ENCODE assay signal across 23 mouse cellular contexts in the genomic region with DNA sequence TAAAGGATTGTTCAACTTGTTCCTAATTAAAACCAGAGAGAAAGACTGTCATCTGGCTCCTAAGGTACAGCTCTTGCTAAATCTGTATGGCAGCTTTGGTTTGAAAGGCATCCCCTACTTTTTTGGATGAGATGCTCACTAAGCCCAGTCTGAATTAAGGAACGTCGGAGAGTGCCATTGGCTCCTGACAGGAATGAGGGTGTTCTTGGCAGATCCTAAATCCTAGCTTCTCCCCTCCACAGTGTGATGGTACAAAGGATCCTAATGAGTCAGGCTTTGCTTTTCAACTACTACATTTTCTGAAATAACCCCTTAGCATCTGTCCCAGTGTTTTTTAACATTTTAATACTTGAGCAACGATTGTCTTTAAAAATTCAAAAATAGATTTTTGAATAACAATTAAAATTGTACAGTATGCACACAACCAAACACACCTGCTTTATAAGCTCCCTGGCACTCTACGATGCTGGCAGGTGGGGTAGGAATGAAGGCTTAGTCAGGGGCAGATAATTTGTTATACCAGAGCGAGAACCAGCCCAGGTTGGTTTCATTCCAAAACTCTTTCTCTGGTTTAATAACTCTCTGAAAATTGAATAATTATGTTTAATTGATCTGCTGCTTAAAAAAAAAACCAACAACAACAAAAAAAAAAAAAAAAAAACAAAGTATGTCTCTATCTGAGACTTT.
DNase-seq lines count a peak whose midpoint lies in the region; ATAC-seq lines count a peak whose summit lies in the region.
"Had no signal": no experiment of that assay in that cellular context is flagged by ENCODE, and none has a peak within 500 bp of the region (broad histone marks: within the 10 kb centered on the region; RNA-seq: fewer than 3 reads in every experiment).

No protein-coding gene starts in this region.

- no peak for DNase-seq in forebrain, embryonic 10.5 days (ENCODE audit: extremely low spot score, low spot score)
- peak; percentile 17 for DNase-seq in layer of hippocampus, adult 9-11 months
- no peak for DNase-seq in layer of hippocampus, adult 9-10 months (ENCODE audit: low spot score)
- peak; percentile 6 for DNase-seq in telencephalon, adult 2 months (ENCODE audit: low read depth, low spot score)
- no peak for DNase-seq in heart, postnatal 36 days
- DNase-seq: adrenal gland, adult 2 months; adrenal gland, postnatal 14 days; gastrocnemius, postnatal 25 days; heart, adult 18-20 months; heart, postnatal 10 days; heart, postnatal 4 days had no signal

- no peak overlapping the region for H3K4me2 ChIP-seq in forebrain, embryonic 16.5 days (ENCODE audit: low read length)
- H3K4me2 ChIP-seq: embryonic facial prominence, embryonic 12.5 days; embryonic facial prominence, embryonic 15.5 days; forebrain, embryonic 12.5 days; forebrain, embryonic 15.5 days; heart, embryonic 12.5 days; heart, embryonic 15.5 days; hindbrain, embryonic 14.5 days had no signal

- no peak overlapping the region for H3K9ac ChIP-seq in forebrain, embryonic 16.5 days (replicated peaks; ENCODE audit: low read depth, low read length)
- H3K9ac ChIP-seq: embryonic facial prominence, embryonic 12.5 days; embryonic facial prominence, embryonic 15.5 days; forebrain, embryonic 12.5 days; forebrain, embryonic 15.5 days; heart, embryonic 12.5 days; heart, embryonic 15.5 days; hindbrain, embryonic 14.5 days had no signal

- peak; percentile 52; the same call in 1 of the 2 replicates for ATAC-seq in forebrain, embryonic 16.5 days
- ATAC-seq: CD4-positive, CD25-positive, alpha-beta regulatory T cell, adult 4 months; forebrain, embryonic 15.5 days; hindbrain, postnatal 0 days; inflammation-experienced regulatory T-cells, adult 6 months; intestine, embryonic 16.5 days had no signal

- 60% methylated on average over 5 of the region's 5 CpGs for WGBS in forebrain, embryonic 16.5 days
- 89% methylated on average over 5 of the region's 5 CpGs for WGBS in forebrain, embryonic 10.5 days

- no peak overlapping the region for H3K4me3 ChIP-seq in forebrain, embryonic 16.5 days (replicated peaks; ENCODE audit: low read length)
- H3K4me3 ChIP-seq in forebrain, embryonic 10.5 days, result no peak overlapping the region
- H3K4me3 ChIP-seq: embryonic facial prominence, embryonic 12.5 days; embryonic facial prominence, embryonic 15.5 days; forebrain, embryonic 12.5 days; forebrain, embryonic 15.5 days; heart, embryonic 12.5 days; heart, embryonic 15.5 days had no signal

- no peak overlapping the region for H3K27ac ChIP-seq in forebrain, embryonic 16.5 days (ENCODE audit: low read length)
- no peak overlapping the region for H3K27ac ChIP-seq in forebrain, embryonic 10.5 days
- H3K27ac ChIP-seq: embryonic facial prominence, embryonic 12.5 days; embryonic facial prominence, embryonic 15.5 days; forebrain, embryonic 12.5 days; forebrain, embryonic 15.5 days; heart, embryonic 15.5 days; hindbrain, embryonic 14.5 days; hindbrain, postnatal 0 days had no signal

- H3K36me3 ChIP-seq in forebrain, embryonic 16.5 days (ENCODE audit: control insufficient read depth, insufficient read depth), result no peaks in the 10 kb centered on the region
- no peaks in the 10 kb centered on the region for H3K36me3 ChIP-seq in forebrain, embryonic 10.5 days (replicated peaks)
- H3K36me3 ChIP-seq: embryonic facial prominence, embryonic 12.5 days; embryonic facial prominence, embryonic 15.5 days; forebrain, embryonic 12.5 days; forebrain, embryonic 15.5 days; heart, embryonic 12.5 days; heart, embryonic 15.5 days had no signal

- intact Hi-C loops in heart, postnatal 36 days (cut with DNase I), result no loop called here

- H3K27me3 ChIP-seq in forebrain, embryonic 16.5 days (replicated peaks; ENCODE audit: control insufficient read depth, insufficient read depth, low read length), result no peaks in the 10 kb centered on the region
- no peaks in the 10 kb centered on the region for H3K27me3 ChIP-seq in forebrain, embryonic 10.5 days (ENCODE audit: poor library complexity, severe bottlenecking)
- H3K27me3 ChIP-seq: embryonic facial prominence, embryonic 12.5 days; embryonic facial prominence, embryonic 15.5 days; forebrain, embryonic 12.5 days; forebrain, embryonic 15.5 days; heart, embryonic 12.5 days; heart, embryonic 15.5 days had no signal

- no peaks in the 10 kb centered on the region for H3K4me1 ChIP-seq in forebrain, embryonic 16.5 days (replicated peaks; ENCODE audit: control insufficient read depth, insufficient read depth, low read length)
- no peaks in the 10 kb centered on the region for H3K4me1 ChIP-seq in forebrain, embryonic 10.5 days
- H3K4me1 ChIP-seq: embryonic facial prominence, embryonic 12.5 days; embryonic facial prominence, embryonic 15.5 days; forebrain, embryonic 12.5 days; forebrain, embryonic 15.5 days; heart, embryonic 12.5 days; heart, embryonic 15.5 days had no signal

- H3K9me3 ChIP-seq in forebrain, embryonic 16.5 days (ENCODE audit: control insufficient read depth, low read length), result no peaks in the 10 kb centered on the region
- no peaks in the 10 kb centered on the region for H3K9me3 ChIP-seq in forebrain, embryonic 10.5 days
- H3K9me3 ChIP-seq: embryonic facial prominence, embryonic 12.5 days; embryonic facial prominence, embryonic 15.5 days; forebrain, embryonic 12.5 days; forebrain, embryonic 15.5 days; heart, embryonic 12.5 days; heart, embryonic 15.5 days had no signal

Comparison
In these comparisons a context has a peak if more than half of its experiments do, and no peak if none do; other contexts are left out.
1. DNase-seq: peak in layer of hippocampus, adult 9-11 months (single experiment) and telencephalon, adult 2 months (single experiment); none in forebrain, embryonic 10.5 days (single experiment), layer of hippocampus, adult 9-10 months (single experiment) and heart, postnatal 36 days (0 of 2).